In genomic region chr1:73782871-73783270, GRCm38 (mm10) we compare ENCODE assay signal across 11 mouse cellular contexts.
"Had no signal": no experiment of that assay in that cellular context is flagged by ENCODE, and none has a peak within 500 bp of the region (broad histone marks: within the 10 kb centered on the region; RNA-seq: fewer than 3 reads in every experiment).

No protein-coding gene starts in this region.

- H3K4me3 ChIP-seq: layer of hippocampus, adult 2 months; limb, embryonic 13.5 days; liver, embryonic 12.5 days; megakaryocyte, embryonic 14.5 days; midbrain, embryonic 12.5 days had no signal

- H3K9ac ChIP-seq: limb, embryonic 13.5 days; liver, embryonic 12.5 days; lung, embryonic 14.5 days; midbrain, embryonic 12.5 days had no signal

- H3K36me3 ChIP-seq: limb, embryonic 13.5 days; liver, embryonic 12.5 days; midbrain, embryonic 12.5 days had no signal

- H3K27ac ChIP-seq: layer of hippocampus, adult 2 months; limb, embryonic 13.5 days; liver, embryonic 12.5 days; macrophage; midbrain, embryonic 12.5 days; stomach, postnatal 0 days had no signal

- DNase-seq: kidney, postnatal 25 days; lung, embryonic 14.5 days; lung, postnatal 14 days; thymus, postnatal 4 days had no signal

- H3K4me1 ChIP-seq: limb, embryonic 13.5 days; liver, embryonic 12.5 days; megakaryocyte, embryonic 14.5 days had no signal

- H3K4me2 ChIP-seq: limb, embryonic 13.5 days; liver, embryonic 12.5 days; lung, embryonic 14.5 days; midbrain, embryonic 12.5 days had no signal

- ATAC-seq: liver, embryonic 12.5 days had no signal

- H3K9me3 ChIP-seq: limb, embryonic 13.5 days; liver, embryonic 12.5 days; megakaryocyte, embryonic 14.5 days; midbrain, embryonic 12.5 days had no signal

- H3K27me3 ChIP-seq: limb, embryonic 13.5 days; liver, embryonic 12.5 days; megakaryocyte, embryonic 14.5 days; midbrain, embryonic 12.5 days had no signal
